19 mouse cellular contexts compared by ENCODE assay signal in genomic region chrX:103664445-103664844, GRCm38 (mm10). TPM values are rescaled to one million over a fixed set of nuclear protein-coding genes. Genes with fewer than 3 reads are reported as not detected.
DNase-seq lines count a peak whose midpoint lies in the region; TF ChIP-seq lines count a peak whose summit lies in the region.
"Not testable (repeated sequence)": the region's sequence is repeated elsewhere in the genome, so short reads cannot be mapped to it uniquely, and the experiment has no call there.
"Had no signal": no experiment of that assay in that cellular context is flagged by ENCODE, and none has a peak within 500 bp of the region (broad histone marks: within the 10 kb centered on the region; RNA-seq: fewer than 3 reads in every experiment).

No protein-coding gene starts in this region.

- not testable (repeated sequence) for TF ChIP-seq EP300 in MEL (IDR thresholded peaks at IDR 0.05; ENCODE audit: low read depth in 1 of 2, low read length in 2 of 2)

- TF ChIP-seq CTCF in MEL (IDR thresholded peaks at IDR 0.05 in 2 of 3, conservative IDR thresholded peaks at IDR 0.05 in 1 of 3; ENCODE audit: control insufficient read depth in 1 of 3, insufficient read depth in 1 of 3, low read depth in 2 of 3, low read length in 3 of 3, poor library complexity in 1 of 3, severe bottlenecking in 1 of 3): not testable (repeated sequence)

- not testable (repeated sequence) for H3K4me3 ChIP-seq in MEL (ENCODE audit: control insufficient read depth in 1 of 2, insufficient read depth in 1 of 2, low read depth in 2 of 2, low read length in 2 of 2)

- H3K36me3 ChIP-seq in MEL (ENCODE audit: control insufficient read depth in 1 of 2, insufficient read depth in 2 of 2, low read length in 2 of 2): not testable (repeated sequence)

- H3K27me3 ChIP-seq in MEL (ENCODE audit: control insufficient read depth in 1 of 2, insufficient read depth in 2 of 2, low read length in 2 of 2): not testable (repeated sequence)

- peak; percentile 7 for DNase-seq in A20 (ENCODE audit: low read depth, low spot score)
- peak; percentile 46 for DNase-seq in MEL (ENCODE audit: low read depth, low spot score)
- DNase-seq in R1 (ENCODE audit: low read depth, low spot score): peak; percentile 3
- peak; percentile 86 for DNase-seq in heart, adult 11 months

- H3K9ac ChIP-seq in MEL (ENCODE audit: control insufficient read depth, low read depth, low read length, poor library complexity, severe bottlenecking): not testable (repeated sequence)

- TF ChIP-seq RAD21 in MEL (IDR thresholded peaks at IDR 0.05; ENCODE audit: low read depth, low read length): not testable (repeated sequence)

- H3K27ac ChIP-seq in MEL (ENCODE audit: control insufficient read depth, low read depth, low read length): not testable (repeated sequence)

- H3K4me1 ChIP-seq in MEL (ENCODE audit: control insufficient read depth in 1 of 2, insufficient read depth in 2 of 2, low read length in 2 of 2): not testable (repeated sequence)

- not testable (repeated sequence) for H3K79me2 ChIP-seq in MEL (ENCODE audit: control insufficient read depth, insufficient read depth, low read length, poor library complexity)

- not testable (repeated sequence) for H3K9me3 ChIP-seq in MEL (replicated peaks; ENCODE audit: insufficient read depth, low read length)

- TF ChIP-seq POLR2A in MEL (IDR thresholded peaks at IDR 0.05; ENCODE audit: control insufficient read depth in 1 of 2, insufficient read depth in 1 of 2, low read depth in 1 of 2, low read length in 2 of 2, poor library complexity in 1 of 2): not testable (repeated sequence)

RNA-seq across cellular contexts. Expression of gene Zcchc13, which starts 34.1 kb away (rescaled TPM):
- total RNA-seq in MEL (2012; rRNA removed): not detected in 2 replicates
- polyA plus RNA-seq in MEL (2012; ENCODE audit: insufficient read depth in 1 of 2, insufficient read length in 2 of 2, low read depth in 1 of 2, low replicate concordance in 2 of 2, missing spikeins in 1 of 2): not detected
- total RNA-seq: adrenal gland, adult 18-20 months; adrenal gland, adult 8-10 months; adrenal gland, postnatal 14 days; adrenal gland, postnatal 36 days; forebrain, postnatal 0 days; G1E had no signal
- polyA plus RNA-seq: activated CD4-positive, CD25-positive, alpha-beta regulatory T cell, adult 4 months; CD4-positive, CD25-positive, alpha-beta regulatory T cell, adult 4 months; embryonic facial prominence, embryonic 10.5 days; embryonic facial prominence, embryonic 12.5 days; embryonic facial prominence, embryonic 14.5 days; forebrain, embryonic 11.5 days; forebrain, embryonic 13.5 days; forebrain, embryonic 15.5 days; forebrain, postnatal 0 days; G1E; Patski had no signal

Comparison
In these comparisons a context has a peak if more than half of its experiments do, and no peak if none do; other contexts are left out.
1. DNase-seq: peak in every context shown above with its lines; median percentile 86 in heart, adult 11 months; 46 in MEL; 7 in A20; 3 in R1.